Mouse (Mus musculus) activated CD4-positive, CD25-positive, alpha-beta regulatory T cell, adult 4 months (primary cell): Measurements from ENCODE around the gene P2rx6. TPM values are rescaled to one million over a fixed set of nuclear protein-coding genes. Genes with fewer than 3 reads are reported as not detected.
"Not testable (repeated sequence)": the region's sequence is repeated elsewhere in the genome, so short reads cannot be mapped to it uniquely, and the experiment has no call there.

Source experiments
- ATAC-seq: one replicate; pipeline ENCODE4 v1.8.0; 2017
- polyA plus RNA-seq, 2 experiments: library from polyadenylated mRNA; unstranded; fragments of 100-300 nt; shearing (Covaris generic); gene quantifications; one replicate each; pipeline ENCODE4 v1.2.1; 2017

Gene P2rx6
- polyA plus RNA-seq, 2 experiments from 2014 or later = not detected

- no peak for ATAC-seq
These were observed 1.9 kb downstream of the P2rx6 start for GRCm38 (mm10) chr16:17563580-17563979.

- no peak for ATAC-seq
These were observed 2.5 kb downstream of the P2rx6 start for GRCm38 (mm10) chr16:17564221-17564620.

- no peak for ATAC-seq
These were observed 3.1 kb downstream of the P2rx6 start for GRCm38 (mm10) chr16:17564771-17565170.

- ATAC-seq = no peak
These were observed 4.5 kb downstream of the P2rx6 start for GRCm38 (mm10) chr16:17566186-17566585.

GRCm38 (mm10) chr16:17575870-17576824 is 14.5 kb downstream of the P2rx6 start:
- no peak for ATAC-seq

GRCm38 (mm10) chr16:17576825-17577215 is 15.1 kb downstream of the P2rx6 start:
- no peak for ATAC-seq

GRCm38 (mm10) chr16:17583064-17583463 is 21.4 kb downstream of the P2rx6 start, which contains the start of gene Slc7a4:
TSS of gene Slc7a4 (minus strand) at chr16:17583214.
- ATAC-seq = no peak

GRCm38 (mm10) chr16:17584555-17584954 is 22.9 kb downstream of the P2rx6 start:
- ATAC-seq = no peak

GRCm38 (mm10) chr16:17590731-17591130 is 29.0 kb downstream of the P2rx6 start:
- ATAC-seq = no peak

- ATAC-seq = no peak
These were observed 39.4 kb downstream of the P2rx6 start for GRCm38 (mm10) chr16:17600944-17601562.

GRCm38 (mm10) chr16:17604941-17605340 is 43.3 kb downstream of the P2rx6 start:
- ATAC-seq = no peak

GRCm38 (mm10) chr16:17605684-17606083 is 44.0 kb downstream of the P2rx6 start:
- ATAC-seq = no peak

GRCm38 (mm10) chr16:17611383-17611782 is 49.7 kb downstream of the P2rx6 start:
- ATAC-seq = no peak

GRCm38 (mm10) chr16:17614740-17615139 is 53.1 kb downstream of the P2rx6 start:
- not testable (repeated sequence) for ATAC-seq

GRCm38 (mm10) chr16:17616212-17616611 is 54.5 kb downstream of the P2rx6 start:
- no peak for ATAC-seq

- peak; percentile 40 for ATAC-seq
These were observed 56.4 kb downstream of the P2rx6 start for GRCm38 (mm10) chr16:17617922-17618565.

GRCm38 (mm10) chr16:17619198-17620105 is 57.8 kb downstream of the P2rx6 start, which contains the start of gene Smpd4:
TSS of gene Smpd4 (plus strand) at chr16:17619354.
- ATAC-seq = peak; percentile 77

- ATAC-seq = no peak
These were observed 60.3 kb downstream of the P2rx6 start for GRCm38 (mm10) chr16:17621936-17622335.

- ATAC-seq = no peak
These were observed 64.0 kb downstream of the P2rx6 start for GRCm38 (mm10) chr16:17625488-17626268.

GRCm38 (mm10) chr16:17626269-17626555 is 64.5 kb downstream of the P2rx6 start:
- ATAC-seq = no peak
